Mouse (Mus musculus): ENCODE data around the gene Cdhr5.
A peak's percentile ranks its signal among the peaks of the same experiment; 100 is the strongest.
"Not testable (repeated sequence)": the region's sequence is repeated elsewhere in the genome, so short reads cannot be mapped to it uniquely, and the experiment has no call there.

Cdhr5 gene

DNA sequence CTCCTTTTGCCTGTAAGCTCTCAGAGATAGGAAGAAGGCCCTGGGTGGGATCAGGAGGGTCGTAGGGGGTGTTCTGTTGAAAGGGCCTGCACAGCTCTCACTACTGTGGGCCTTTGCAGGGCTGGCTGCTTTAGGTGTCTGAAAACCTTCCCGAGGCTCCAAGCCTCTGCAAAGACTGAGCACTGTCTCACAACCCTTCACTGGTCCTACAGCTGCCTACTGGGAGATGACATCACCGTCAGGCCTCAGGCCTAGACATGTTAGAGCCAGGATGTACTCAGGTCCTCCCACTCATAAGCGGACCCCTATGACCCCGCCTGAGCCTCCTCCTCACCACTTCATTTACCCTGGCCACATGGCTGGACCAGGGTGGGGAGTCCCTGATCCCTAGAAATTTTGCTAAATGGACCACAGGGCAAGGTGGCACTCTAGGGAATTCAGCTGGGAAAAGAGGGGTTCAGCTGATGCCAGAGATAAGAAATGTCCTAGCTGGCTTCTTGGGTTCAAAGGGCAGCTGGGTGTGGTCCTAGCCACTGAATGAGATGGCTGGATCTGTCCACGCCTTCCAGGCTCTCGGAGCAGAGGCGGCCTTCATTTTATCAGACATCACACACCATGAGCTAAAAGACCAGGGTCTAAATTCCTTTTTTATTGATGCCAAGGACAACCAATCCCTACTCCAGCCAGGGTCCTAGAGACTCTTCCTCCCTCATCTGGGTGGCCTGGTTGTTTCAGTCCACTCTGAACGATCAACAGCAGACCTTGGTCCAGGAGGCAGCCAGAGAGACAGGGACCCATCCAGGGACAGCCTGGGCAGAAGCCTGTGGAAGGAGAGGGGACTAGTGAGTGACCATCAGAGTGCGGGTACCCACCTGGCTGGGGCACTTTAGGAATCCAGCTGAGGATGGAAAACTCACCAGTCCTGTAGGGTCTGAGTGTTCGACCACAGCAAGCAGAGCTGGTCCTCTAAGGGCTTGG is 1.4 kb upstream of the Cdhr5 start:
- no peak for DNase-seq (ENCODE audit: low read depth, low spot score)

DNA sequence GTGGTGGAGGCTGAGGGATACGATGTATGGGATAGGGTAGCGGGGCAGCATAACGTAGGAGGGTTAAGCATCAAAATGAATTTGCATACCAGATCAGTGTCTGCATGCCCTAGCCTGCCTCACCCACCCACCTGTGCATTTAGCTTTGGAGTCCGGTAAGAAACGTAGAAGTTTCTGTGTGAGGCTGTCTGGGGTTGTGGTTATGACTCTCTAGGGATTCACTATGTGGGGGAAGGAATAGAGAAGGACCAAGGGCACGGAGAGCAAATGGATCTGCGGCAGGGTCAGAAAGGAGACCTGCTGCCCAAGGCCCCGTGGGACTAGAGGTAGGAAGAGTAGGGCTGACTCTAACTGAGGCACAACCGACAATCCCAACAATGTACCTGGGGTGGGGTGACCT is 1.2 kb downstream of the Cdhr5 start:
- DNase-seq (ENCODE audit: low read depth, low spot score): no peak

DNA sequence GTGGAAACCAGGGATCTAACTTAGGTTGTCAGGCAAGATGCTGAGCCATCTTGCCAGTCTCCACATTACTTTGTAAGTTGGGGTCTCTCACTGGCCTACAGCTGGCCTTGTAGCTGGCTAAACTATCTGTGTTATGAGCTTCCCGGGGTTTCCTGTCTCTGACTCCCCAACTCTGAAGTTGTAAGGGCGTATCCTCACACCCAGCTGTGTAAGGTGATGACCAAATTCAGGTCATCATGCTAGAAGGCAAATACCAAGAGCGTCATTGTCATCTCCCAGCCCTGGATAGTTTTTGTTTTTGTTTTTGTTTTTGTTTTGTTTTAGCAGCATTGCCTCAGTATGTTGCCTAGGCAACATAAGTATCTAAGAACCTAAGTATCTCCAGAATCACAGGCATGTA is 6.0 kb downstream of the Cdhr5 start:
- DNase-seq (ENCODE audit: low read depth, low spot score): no peak

DNA sequence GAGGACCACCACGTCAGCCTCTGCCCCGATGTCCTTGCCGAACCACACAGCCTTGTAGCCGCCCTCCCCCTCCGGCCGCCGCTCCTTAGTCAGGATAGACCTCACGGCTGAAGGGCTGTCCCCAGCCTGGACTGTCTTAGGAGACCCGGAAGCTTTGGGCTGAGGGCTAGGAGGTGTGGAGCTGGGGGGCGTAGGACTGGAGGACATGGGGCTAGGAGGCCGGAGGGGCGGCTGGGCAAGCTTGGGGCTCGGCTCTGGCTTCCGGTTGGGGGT is 7.4 kb downstream of the Cdhr5 start:
- no peak for DNase-seq (ENCODE audit: low read depth, low spot score)

DNA sequence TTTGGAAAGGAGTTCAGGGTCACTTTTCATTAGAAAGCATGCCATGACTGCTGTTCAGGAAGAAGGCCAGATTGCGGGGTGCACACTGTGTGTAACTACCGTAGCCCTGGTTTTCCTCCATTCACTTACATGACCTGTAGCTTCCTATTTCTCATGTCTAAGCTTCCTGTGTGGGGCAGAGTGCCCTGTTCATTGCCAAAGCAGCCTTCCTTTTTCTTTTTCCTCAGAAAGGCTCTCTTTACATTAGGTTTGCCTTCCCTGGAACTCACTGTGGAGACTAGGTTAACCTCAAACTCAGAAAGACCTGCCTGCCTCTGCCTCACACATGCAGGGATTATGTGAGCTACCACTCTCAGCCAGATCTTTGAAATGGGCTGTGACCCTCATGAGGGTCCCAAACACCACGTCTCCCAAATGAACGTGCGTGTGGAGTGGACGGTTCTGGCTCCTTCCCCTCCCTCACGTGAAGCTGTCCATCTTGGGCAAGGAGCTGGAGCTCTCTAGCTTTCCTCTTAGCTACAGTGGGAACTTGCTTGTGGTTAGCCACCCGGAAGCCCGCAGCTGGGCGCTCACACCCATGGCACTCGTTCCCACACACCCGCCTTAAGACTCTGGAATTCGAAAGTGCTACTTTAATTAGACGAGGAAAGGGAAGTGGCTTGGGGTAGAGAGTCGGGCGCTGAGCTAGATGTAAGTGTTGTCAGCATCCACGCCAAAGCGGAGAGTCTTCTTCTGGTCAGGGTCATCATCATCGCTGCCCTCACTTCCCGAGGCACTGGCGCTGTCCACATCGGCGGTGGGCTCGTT is 7.9 kb downstream of the Cdhr5 start:
- peak; percentile 28 for DNase-seq (ENCODE audit: low read depth, low spot score)

DNA sequence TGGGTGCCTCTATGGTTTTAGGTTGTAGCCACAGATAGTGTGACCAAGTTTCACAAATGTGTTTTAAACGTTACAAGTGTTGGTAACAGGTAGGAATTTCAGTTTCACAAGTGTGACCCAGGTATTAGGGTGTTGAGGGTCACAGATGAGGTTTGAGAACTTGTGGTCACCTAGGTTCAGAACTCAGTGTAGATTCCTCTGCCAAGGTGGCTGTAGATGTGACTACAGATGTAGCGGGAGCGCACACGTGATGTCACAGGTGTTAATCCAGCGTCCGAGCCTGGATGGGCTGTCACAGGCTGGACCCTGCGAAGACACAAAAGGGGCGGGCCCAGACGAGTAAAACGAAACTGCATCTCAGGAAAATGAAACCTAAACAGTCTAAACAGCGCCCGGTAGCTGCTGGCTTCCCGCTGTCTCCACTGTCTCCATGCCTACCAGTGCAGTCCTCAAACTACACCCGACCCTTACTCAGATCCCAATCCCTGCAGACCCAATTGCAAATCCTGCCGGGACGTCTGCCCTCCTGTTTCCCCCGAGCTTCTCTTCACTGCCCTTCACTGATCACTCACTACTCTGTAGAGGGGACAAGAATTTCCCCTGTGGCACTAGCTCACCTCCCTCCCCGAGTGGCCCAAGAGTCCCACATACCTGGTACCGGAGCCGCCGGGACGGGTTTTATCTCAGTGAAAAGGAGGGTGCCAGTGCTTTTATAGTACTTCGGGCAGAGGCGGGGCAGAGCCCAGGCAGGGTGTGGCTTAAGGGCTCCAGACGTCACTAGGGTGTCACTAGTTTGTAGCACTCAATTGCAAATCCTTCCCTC is 10.6 kb downstream of the Cdhr5 start, which contains the start of gene Irf7:
Irf7 (minus strand) TSS at position 743 of the 823 bp plus-strand sequence.
- DNase-seq (ENCODE audit: low read depth, low spot score): peak; percentile 38

DNA sequence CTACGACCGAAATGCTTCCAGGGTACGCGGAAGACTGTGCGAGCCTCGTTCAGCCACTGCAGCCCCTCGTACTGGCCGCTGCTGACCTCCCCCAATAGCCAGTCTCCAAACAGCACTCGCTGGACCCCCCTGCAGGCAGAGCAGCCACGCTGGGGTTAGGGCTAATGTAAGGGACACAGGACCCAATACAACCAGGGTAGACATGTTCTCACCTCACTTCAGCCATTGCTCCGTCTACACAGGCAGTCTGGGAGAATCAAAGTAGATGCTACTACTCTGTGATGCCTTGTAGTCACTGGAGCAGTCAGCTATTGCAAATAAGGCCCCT is 11.2 kb downstream of the Cdhr5 start:
- DNase-seq (ENCODE audit: low read depth, low spot score): no peak

DNA sequence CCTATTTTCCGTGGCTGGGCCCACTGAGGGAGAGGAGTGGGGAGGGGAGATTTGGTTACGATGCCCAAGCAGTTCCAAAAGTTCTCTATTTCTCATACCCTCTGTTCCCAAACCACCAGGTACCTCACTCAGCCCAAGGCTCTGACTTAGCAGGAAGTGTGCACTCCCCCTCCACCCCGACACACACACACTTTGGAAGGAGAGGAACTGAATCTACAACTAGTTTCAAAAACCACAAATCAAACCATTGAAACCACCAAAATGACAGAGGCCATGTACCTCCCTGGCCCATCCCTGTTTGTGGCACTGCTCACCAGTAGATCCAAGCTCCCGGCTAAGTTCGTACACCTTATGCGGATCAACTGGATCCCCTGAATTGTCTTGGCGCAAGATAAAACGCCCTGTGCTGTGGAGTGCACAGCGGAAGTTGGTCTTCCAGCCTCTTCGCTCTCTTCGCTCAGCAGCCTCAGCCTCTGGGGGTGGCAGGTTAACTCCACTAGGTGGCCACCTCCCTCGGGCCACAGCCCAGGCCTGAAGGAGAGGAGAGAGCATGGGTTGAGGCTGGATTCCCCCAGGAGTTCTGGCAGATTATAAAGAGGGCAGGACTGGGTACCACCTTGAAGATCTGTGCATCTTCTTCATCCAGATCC is 11.7 kb downstream of the Cdhr5 start:
- DNase-seq (ENCODE audit: low read depth, low spot score): peak; percentile 54

DNA sequence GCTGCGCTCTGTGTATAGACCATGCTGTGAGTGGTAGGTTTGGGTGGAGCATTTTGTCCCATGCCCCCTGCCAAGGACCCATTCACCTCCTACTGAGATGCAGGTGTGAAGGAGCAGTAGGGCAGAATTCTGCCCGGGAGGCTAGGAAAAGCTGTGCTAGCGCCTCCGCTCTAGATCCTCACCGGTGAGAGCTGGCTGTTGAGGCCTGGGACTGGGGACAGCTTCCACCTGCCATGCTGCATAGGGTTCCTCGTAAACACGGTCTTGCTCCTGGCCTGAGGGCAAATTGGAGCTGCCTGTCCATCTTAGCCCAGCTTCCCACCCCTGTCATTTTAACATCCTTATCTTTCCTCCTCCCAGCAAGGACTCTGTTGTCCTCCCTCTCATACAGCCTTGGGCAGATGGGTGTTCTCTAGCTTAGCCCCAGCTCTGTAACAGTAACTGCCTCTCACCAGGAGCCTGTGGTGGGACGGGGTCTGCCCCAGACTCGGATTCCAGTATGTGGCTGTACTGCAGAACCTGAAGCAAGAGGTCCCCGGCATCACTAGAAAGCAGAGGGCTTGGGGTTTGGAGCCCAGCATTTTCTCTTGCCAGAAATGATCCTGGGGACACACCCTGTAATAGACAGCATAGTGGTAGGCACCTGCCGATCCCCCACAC is 12.4 kb downstream of the Cdhr5 start:
- DNase-seq (ENCODE audit: low read depth, low spot score): peak; percentile 48

DNA sequence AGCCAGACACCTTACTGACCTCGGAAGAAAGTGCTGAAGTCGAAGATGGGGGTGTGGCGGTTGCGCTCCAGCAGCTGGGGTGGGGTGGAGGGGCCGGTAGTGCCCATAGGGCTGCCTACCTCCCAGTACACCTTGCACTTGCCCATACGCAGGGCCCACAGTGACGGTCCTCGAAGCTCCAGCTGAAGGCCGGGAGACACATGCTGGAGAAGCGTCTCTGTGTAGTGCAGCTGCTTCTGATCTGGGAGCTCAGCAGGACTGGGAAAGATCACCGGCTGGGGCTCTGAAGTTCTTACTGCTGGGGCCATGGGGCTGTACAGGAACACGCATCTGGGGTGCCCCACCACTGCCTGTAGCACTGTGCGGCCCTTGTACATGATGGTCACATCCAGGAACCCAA is 12.9 kb downstream of the Cdhr5 start:
- DNase-seq (ENCODE audit: low read depth, low spot score): no peak

DNA sequence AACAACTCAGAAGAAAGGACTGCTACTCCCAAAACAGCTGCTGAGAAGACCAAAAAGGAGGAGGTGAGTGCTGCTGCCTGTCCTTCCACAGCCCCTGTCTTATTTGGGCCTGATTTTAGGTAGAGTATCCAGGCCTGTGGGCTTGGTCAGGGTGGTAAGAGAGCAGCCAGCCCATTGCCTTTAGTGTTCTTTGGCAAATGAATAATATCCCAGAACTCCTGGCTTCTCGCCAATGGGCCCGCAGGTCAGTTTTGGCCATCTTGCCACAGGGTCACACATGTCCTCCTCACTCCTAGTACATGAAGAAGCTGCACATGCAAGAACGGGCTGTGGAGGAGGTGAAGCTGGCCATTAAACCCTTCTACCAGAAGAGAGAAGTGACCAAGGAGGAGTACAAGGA is 15.1 kb downstream of the Cdhr5 start:
- DNase-seq (ENCODE audit: low read depth, low spot score): no peak

DNA sequence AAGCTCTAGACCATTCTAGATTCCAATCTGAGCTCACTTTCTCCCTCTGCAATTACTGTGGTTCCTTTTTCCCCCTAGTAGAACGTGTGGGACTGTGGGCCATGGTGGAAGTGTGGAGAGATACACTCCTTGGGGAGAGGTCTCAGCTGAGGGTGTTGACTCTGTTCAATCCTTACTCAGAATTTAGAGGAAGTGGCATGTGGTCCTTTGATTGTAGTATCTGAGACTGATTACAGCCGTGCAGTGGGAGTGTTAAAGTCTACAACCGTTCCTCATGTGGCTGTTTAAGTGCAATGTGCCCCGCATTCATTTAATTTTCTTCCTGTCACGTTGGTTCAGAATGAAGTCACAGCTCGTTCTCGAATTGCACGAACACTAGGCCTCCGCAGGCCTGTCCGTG is 20.4 kb downstream of the Cdhr5 start:
- DNase-seq (ENCODE audit: low read depth, low spot score): no peak

DNA sequence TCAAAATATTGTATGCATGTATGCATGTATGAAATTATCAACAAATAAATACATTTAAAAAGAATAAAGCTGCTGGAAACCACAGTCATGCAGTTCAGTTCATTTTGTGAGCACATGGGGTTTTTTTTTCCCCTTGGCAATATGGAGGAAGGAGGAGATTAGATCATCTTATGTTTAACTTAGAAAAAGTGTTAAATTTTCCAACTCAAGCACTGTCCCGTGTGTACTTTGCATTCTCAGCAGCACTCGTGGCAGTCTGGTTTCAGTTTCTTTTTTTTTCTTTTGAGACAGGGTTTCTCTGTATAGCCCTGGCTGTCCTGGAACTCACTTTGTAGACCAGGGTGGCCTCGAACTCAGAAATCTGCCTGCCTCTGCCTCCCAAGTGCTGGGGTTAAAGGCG is 26.1 kb downstream of the Cdhr5 start:
- DNase-seq (ENCODE audit: low read depth, low spot score): not testable (repeated sequence)

DNA sequence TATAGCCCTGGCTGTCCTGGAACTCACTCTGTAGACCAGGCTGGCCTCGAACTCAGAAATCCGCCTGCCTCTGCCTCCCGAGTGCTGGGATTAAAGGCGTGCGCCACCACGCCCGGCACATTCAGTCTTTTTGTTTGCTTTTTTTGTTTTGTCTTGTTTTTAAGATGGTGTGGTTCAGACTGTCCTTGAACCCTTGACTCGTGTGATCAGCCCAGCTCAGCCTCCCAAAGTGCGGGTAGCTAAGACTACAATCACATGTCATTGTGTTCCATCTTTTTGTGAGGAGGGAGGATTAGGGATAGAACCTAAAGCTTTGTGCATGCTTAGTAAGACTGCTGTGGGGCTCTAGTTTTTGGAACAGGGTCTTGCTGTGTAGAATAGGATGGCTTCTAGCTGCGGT is 45.0 kb downstream of the Cdhr5 start:
- DNase-seq (ENCODE audit: low read depth, low spot score): peak; percentile 70

DNA sequence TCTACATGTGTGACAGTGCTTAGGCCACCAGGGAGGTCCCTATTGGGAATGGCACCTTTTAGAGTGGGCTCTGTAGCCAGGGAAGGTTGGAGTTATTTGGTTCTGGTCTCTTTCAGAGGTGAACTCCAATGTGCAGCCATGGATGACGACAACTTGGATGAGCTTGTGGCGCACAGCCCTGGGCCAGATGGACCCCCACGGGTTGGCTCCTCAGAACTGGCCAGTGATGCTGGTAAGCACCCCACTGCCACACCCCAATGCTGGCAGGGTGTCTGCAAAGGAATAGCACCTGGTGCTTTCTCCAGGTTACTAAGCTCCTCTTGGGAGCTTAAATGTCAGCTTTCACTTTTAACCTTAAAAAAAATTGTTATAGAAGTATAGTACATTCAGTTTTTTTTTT is 45.5 kb downstream of the Cdhr5 start:
- no peak for DNase-seq (ENCODE audit: low read depth, low spot score)

DNA sequence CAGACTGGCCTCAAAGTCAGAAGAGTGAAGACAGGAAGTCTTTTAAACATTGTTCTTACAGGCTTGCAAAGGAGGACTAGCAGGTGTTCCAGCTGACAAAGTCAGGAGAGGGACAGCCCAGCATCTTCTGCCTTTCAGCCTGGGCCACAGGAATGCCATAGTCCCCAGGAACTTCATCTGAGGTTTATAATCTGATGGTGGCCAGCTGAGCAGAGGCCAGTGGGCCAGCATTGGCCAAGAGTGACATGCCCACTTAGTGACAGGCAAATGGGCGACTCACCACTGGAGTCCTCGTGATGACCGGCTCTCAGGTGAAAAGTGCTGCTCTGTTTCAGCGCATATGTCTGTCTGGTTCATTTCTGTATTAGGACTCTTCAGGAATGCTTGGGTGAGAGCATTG is 46.0 kb downstream of the Cdhr5 start:
- DNase-seq (ENCODE audit: low read depth, low spot score): no peak

DNA sequence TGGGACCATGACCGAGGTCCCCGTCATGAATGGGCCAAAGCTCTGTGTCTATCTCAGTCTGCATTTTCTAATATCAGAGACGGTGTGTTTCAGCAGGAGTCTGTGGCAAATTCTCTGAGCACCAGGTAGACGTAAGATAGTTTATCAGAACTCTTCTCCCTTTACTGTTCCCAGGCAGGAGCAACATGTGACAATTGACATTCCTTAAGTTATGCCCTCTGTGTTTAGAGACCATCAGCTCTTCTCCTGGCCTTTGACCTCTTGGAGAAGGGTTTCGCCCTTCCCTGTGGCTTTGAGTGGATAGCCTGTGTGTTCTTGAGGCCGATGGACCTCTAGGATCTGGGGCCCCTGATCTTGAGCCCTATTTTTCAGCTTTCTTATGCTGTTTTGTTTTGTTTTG is 46.9 kb downstream of the Cdhr5 start:
- DNase-seq (ENCODE audit: low read depth, low spot score): no peak

DNA sequence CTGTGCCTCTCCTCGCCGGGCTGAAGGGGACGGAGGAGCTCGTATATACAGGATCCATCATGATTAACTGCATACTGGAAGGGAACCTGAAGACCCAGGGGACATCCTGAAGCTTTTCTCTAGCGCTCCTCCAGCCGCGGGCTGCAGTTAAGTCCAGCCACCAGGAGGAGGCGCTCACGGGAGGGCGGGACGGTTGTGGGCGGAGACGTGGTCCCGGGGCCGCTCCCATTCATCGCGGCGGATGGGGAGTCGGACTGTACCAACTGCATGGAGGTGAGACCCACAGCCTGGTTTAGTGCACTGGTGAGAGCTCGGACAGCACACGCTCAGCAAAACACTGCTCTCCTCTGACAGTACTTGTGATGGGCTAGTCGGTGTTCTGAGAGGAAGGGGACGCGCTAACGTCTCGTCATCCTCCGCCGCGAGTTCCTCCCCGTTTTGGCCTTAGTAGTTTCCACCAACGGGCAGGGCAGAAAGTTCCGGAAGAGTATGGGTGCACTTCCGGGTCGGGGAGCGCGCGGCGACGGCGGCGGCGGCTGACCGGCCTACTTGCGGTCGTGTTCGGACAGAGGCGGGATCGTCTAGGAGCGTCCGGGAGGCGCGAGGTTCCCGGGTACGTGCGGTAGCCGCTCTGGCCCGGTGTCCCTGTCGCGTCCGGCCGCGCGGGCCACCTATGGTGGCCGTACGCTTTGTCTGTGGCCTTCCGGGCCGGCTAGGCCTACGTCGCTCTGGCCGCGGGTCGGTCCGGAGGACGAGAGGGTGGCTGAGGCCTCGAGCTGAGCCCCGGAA is 48.1 kb downstream of the Cdhr5 start, which contains the start of gene Phrf1:
Phrf1 (plus strand) TSS at position 506 of the 789 bp plus-strand sequence.
- peak; percentile 94 for DNase-seq (ENCODE audit: low read depth, low spot score)

DNA sequence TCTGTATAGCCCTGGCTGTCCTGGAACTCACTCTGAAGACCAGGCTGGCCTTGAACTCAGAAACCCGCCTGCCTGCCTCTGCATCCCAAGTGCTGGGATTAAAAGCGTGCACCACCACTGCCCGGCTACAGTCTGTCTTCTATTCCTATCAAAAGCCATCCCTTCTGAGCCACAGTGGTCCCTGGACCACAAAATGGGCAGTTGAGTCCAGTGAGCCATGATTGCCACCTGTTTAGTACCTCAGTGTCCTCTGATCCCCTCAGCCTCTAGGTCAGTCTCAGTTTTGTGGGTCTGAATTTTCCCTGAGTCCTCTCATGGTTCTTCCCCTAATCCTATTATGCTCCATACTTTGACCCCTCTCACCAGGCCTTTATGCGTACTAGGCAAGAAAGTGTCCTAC is 48.8 kb downstream of the Cdhr5 start:
- DNase-seq (ENCODE audit: low read depth, low spot score): no peak

DNA sequence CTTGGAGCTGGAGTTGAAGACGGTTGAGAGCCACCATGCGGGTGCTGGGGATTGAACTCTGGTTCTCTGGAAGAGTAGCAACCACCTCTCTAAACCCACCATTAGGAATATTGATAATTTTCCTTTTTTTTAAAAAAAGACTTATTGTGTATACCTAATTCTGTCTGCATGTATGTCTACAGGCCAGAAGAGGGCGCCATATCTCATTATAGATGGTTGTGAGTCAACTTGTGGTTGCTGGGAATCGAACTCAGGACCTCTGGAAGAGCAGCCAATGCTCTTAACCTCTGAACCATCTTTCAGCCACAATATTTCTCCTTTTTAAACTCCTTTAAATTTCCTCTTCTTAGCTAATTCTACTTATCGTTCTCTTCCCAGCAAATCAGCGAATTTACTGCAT is 50.1 kb downstream of the Cdhr5 start:
- peak; percentile 48 for DNase-seq (ENCODE audit: low read depth, low spot score)
